Mouse (Mus musculus): ENCODE data around the gene Ric8b. TPM values are rescaled to one million over a fixed set of nuclear protein-coding genes. Genes with fewer than 3 reads are reported as not detected.

The Ric8b gene
- polyA plus RNA-seq, 1 experiment, result 12.9 TPM

- TF ChIP-seq CTCF (IDR thresholded peaks at IDR 0.05; ENCODE audit: insufficient read depth, low read length) (no peak), POLR2A (IDR thresholded peaks at IDR 0.05; ENCODE audit: borderline replicate concordance, extremely low read depth, low read depth, low read length) (no peak)
- 48% methylated on average over 12 of the region's 12 CpGs for WGBS
- Histone ChIP-seq H3K4me3 (replicated peaks; ENCODE audit: extremely low read depth, low read depth, low read length) (no peak overlapping the region), H3K4me1 (ENCODE audit: control insufficient read depth, insufficient read depth, low read length) (peaks cover 8% of the 10 kb centered on the region)
- no peak for DNase-seq
These were observed 51.7 kb downstream of the Ric8b start for GRCm38 (mm10) chr10:84968852-84969704.

- Histone ChIP-seq H3K4me3 (replicated peaks; ENCODE audit: extremely low read depth, low read depth, low read length) (no peak overlapping the region), H3K4me1 (ENCODE audit: control insufficient read depth, insufficient read depth, low read length) (peaks cover 4% of the 10 kb centered on the region; the same call in 1 of the 2 replicates)
- no peak for DNase-seq
- 90% methylated on average over 4 of the region's 4 CpGs for WGBS
- TF ChIP-seq POLR2A (IDR thresholded peaks at IDR 0.05; ENCODE audit: borderline replicate concordance, extremely low read depth, low read depth, low read length) (no peak), CTCF (IDR thresholded peaks at IDR 0.05; ENCODE audit: insufficient read depth, low read length) (no peak)
These were observed 57.8 kb downstream of the Ric8b start for GRCm38 (mm10) chr10:84975264-84975663.

- no peak for TF ChIP-seq CTCF (IDR thresholded peaks at IDR 0.05; ENCODE audit: insufficient read depth, low read length)
- TF ChIP-seq POLR2A (IDR thresholded peaks at IDR 0.05; ENCODE audit: borderline replicate concordance, extremely low read depth, low read depth, low read length), result no peak
- Histone ChIP-seq H3K4me1 (ENCODE audit: control insufficient read depth, insufficient read depth, low read length) (peaks cover 4% of the 10 kb centered on the region; the same call in 1 of the 2 replicates), H3K4me3 (replicated peaks; ENCODE audit: extremely low read depth, low read depth, low read length) (no peak overlapping the region)
- WGBS, result 41% methylated on average over 8 of the region's 8 CpGs
- no peak for DNase-seq
These were observed 59.4 kb downstream of the Ric8b start for GRCm38 (mm10) chr10:84976588-84977351.

GRCm38 (mm10) chr10:84980291-84980690 is 62.9 kb downstream of the Ric8b start:
- TF ChIP-seq CTCF (IDR thresholded peaks at IDR 0.05; ENCODE audit: insufficient read depth, low read length), result no peak
- TF ChIP-seq POLR2A (IDR thresholded peaks at IDR 0.05; ENCODE audit: borderline replicate concordance, extremely low read depth, low read depth, low read length), result no peak
- Histone ChIP-seq H3K4me3 (replicated peaks; ENCODE audit: extremely low read depth, low read depth, low read length) (no peak overlapping the region), H3K4me1 (ENCODE audit: control insufficient read depth, insufficient read depth, low read length) (peaks cover 7% of the 10 kb centered on the region; the same call in 1 of the 2 replicates)
- no peak for DNase-seq
- WGBS, result 95% methylated on average over 5 of the region's 5 CpGs

- Histone ChIP-seq H3K4me3 (replicated peaks; ENCODE audit: extremely low read depth, low read depth, low read length) (no peak overlapping the region), H3K4me1 (ENCODE audit: control insufficient read depth, insufficient read depth, low read length) (peaks cover 7% of the 10 kb centered on the region; the same call in 1 of the 2 replicates)
- no peak for DNase-seq
- WGBS, result 100% methylated on average over 2 of the region's 2 CpGs
- TF ChIP-seq POLR2A (IDR thresholded peaks at IDR 0.05; ENCODE audit: borderline replicate concordance, extremely low read depth, low read depth, low read length) (no peak), CTCF (IDR thresholded peaks at IDR 0.05; ENCODE audit: insufficient read depth, low read length) (no peak)
These were observed 64.0 kb downstream of the Ric8b start for GRCm38 (mm10) chr10:84981441-84981840.

- no peak for DNase-seq
- Histone ChIP-seq H3K4me1 (ENCODE audit: control insufficient read depth, insufficient read depth, low read length) (0 out of 2 replicates have a peak, but pooled peaks cover 3% of the 10 kb centered on the region), H3K4me3 (replicated peaks; ENCODE audit: extremely low read depth, low read depth, low read length) (no peak overlapping the region)
- TF ChIP-seq POLR2A (IDR thresholded peaks at IDR 0.05; ENCODE audit: borderline replicate concordance, extremely low read depth, low read depth, low read length) (no peak), CTCF (IDR thresholded peaks at IDR 0.05; ENCODE audit: insufficient read depth, low read length) (no peak)
- 82% methylated on average over 7 of the region's 7 CpGs for WGBS
These were observed 65.3 kb downstream of the Ric8b start for GRCm38 (mm10) chr10:84982675-84983074.

GRCm38 (mm10) chr10:84985956-84986355 is 68.5 kb downstream of the Ric8b start:
- 81% methylated on average over 9 of the region's 9 CpGs for WGBS
- TF ChIP-seq CTCF (IDR thresholded peaks at IDR 0.05; ENCODE audit: insufficient read depth, low read length) (peak; percentile 47), POLR2A (IDR thresholded peaks at IDR 0.05; ENCODE audit: borderline replicate concordance, extremely low read depth, low read depth, low read length) (no peak)
- Histone ChIP-seq H3K4me1 (ENCODE audit: control insufficient read depth, insufficient read depth, low read length) (0 out of 2 replicates have a peak, but pooled peaks cover 3% of the 10 kb centered on the region), H3K4me3 (replicated peaks; ENCODE audit: extremely low read depth, low read depth, low read length) (no peak overlapping the region)
- peak; percentile 32 for DNase-seq

- 73% methylated on average over 4 of the region's 4 CpGs for WGBS
- TF ChIP-seq CTCF (IDR thresholded peaks at IDR 0.05; ENCODE audit: insufficient read depth, low read length) (no peak), POLR2A (IDR thresholded peaks at IDR 0.05; ENCODE audit: borderline replicate concordance, extremely low read depth, low read depth, low read length) (no peak)
- DNase-seq, result no peak
- H3K4me1 ChIP-seq (ENCODE audit: control insufficient read depth, insufficient read depth, low read length), result 0 out of 2 replicates have a peak, but pooled peaks cover 3% of the 10 kb centered on the region
- no peak overlapping the region for H3K4me3 ChIP-seq (replicated peaks; ENCODE audit: extremely low read depth, low read depth, low read length)
These were observed 70.2 kb downstream of the Ric8b start for GRCm38 (mm10) chr10:84987666-84988065.

GRCm38 (mm10) chr10:84988650-84989049 is 71.2 kb downstream of the Ric8b start:
- Histone ChIP-seq H3K4me3 (replicated peaks; ENCODE audit: extremely low read depth, low read depth, low read length) (no peak overlapping the region), H3K4me1 (ENCODE audit: control insufficient read depth, insufficient read depth, low read length) (0 out of 2 replicates have a peak, but pooled peaks cover 3% of the 10 kb centered on the region)
- WGBS, result 67% methylated on average over 4 of the region's 4 CpGs
- TF ChIP-seq CTCF (IDR thresholded peaks at IDR 0.05; ENCODE audit: insufficient read depth, low read length), result no peak
- TF ChIP-seq POLR2A (IDR thresholded peaks at IDR 0.05; ENCODE audit: borderline replicate concordance, extremely low read depth, low read depth, low read length), result no peak
- DNase-seq, result no peak

Measured in lung, adult 2 months (tissue).